In genomic region chr5:143621893-143622622, GRCm38 (mm10) we compare ENCODE assay signal across 8 mouse cellular contexts. TPM values are rescaled to one million over a fixed set of nuclear protein-coding genes. Genes with fewer than 3 reads are reported as not detected.
DNase-seq lines count a peak whose midpoint lies in the region; ATAC-seq and TF ChIP-seq lines count a peak whose summit lies in the region.

TSS of gene Cyth3 (plus strand) at chr5:143622447.

- intact Hi-C loops in heart, postnatal 25 days (cut with DNase I) = loop anchor here (2.0 to 5.0 kb wide), 4 partner anchors 15 to 85 kb away; no protein-coding TSS in a partner anchor

- no peaks in the 10 kb centered on the region for H3K9me3 ChIP-seq in forebrain, embryonic 15.5 days
- no peaks in the 10 kb centered on the region for H3K9me3 ChIP-seq in lung, embryonic 14.5 days (ENCODE audit: low read depth, low read length)

- TF ChIP-seq POLR2A in olfactory bulb, adult 2 months (IDR thresholded peaks at IDR 0.05; ENCODE audit: insufficient read depth, low read depth, low read length) = peak; percentile 84
- TF ChIP-seq POLR2A in thymus, adult 2 months (IDR thresholded peaks at IDR 0.05; ENCODE audit: control insufficient read depth, extremely low read depth, insufficient read depth, low read length, poor library complexity) = peak; percentile 54

- peak within 1 kb of the TSS; percentile 68 for H3K4me3 ChIP-seq in forebrain, embryonic 15.5 days
- H3K4me3 ChIP-seq in layer of hippocampus, adult 2 months = peak within 1 kb of the TSS; percentile 80
- H3K4me3 ChIP-seq in lung, embryonic 14.5 days (ENCODE audit: low read depth, low read length) = peak within 1 kb of the TSS; percentile 78
- H3K4me3 ChIP-seq in olfactory bulb, adult 2 months (ENCODE audit: insufficient read depth, low read depth, low read length) = peak within 1 kb of the TSS; percentile 83
- H3K4me3 ChIP-seq in thymus, adult 2 months (ENCODE audit: control insufficient read depth, insufficient read depth, low read length) = peak within 1 kb of the TSS; percentile 59

- peak; percentile 93 for ATAC-seq in forebrain, embryonic 15.5 days (replicated peaks)
- ATAC-seq in lung, embryonic 14.5 days (ENCODE audit: insufficient read depth) = peak; percentile 87

- 8% methylated on average over 46 of the region's 46 CpGs for WGBS in forebrain, embryonic 15.5 days
- WGBS in lung, embryonic 14.5 days = 7% methylated on average over 46 of the region's 46 CpGs
- WGBS in olfactory bulb, adult 2 months = 7% methylated on average over 46 of the region's 46 CpGs
- WGBS in thymus, adult 2 months = 5% methylated on average over 46 of the region's 46 CpGs

- peak within 1 kb of the TSS; percentile 72 for H3K4me2 ChIP-seq in forebrain, embryonic 15.5 days (replicated peaks)
- peak within 1 kb of the TSS; percentile 88 for H3K4me2 ChIP-seq in lung, embryonic 14.5 days

- peak; percentile 91 for DNase-seq in ES-CJ7 (ENCODE audit: low read depth, low spot score)
- peak; percentile 94 for DNase-seq in cerebellum, adult 11 months
- DNase-seq in heart, postnatal 25 days (ENCODE audit: low spot score) = peak; percentile 93
- peak; percentile 94 for DNase-seq in layer of hippocampus, adult 2 months (ENCODE audit: low spot score in 2 of 2)
- peak; percentile 97 for DNase-seq in lung, embryonic 14.5 days
- DNase-seq in thymus, adult 2 months = peak; percentile 95

- H3K9ac ChIP-seq in forebrain, embryonic 15.5 days (replicated peaks) = peak within 1 kb of the TSS; percentile 70
- H3K9ac ChIP-seq in lung, embryonic 14.5 days = peak within 1 kb of the TSS; percentile 82

- H3K27ac ChIP-seq in forebrain, embryonic 15.5 days (replicated peaks) = peak within 1 kb of the TSS; percentile 51
- peak within 1 kb of the TSS; percentile 87 for H3K27ac ChIP-seq in layer of hippocampus, adult 2 months
- peak within 1 kb of the TSS; percentile 71 for H3K27ac ChIP-seq in lung, embryonic 14.5 days (ENCODE audit: low read depth)
- peak within 1 kb of the TSS; percentile 23; the same call in 1 of the 2 replicates for H3K27ac ChIP-seq in olfactory bulb, adult 2 months (ENCODE audit: insufficient read depth, low read depth, low read length)
- no peak within 1 kb of the TSS for H3K27ac ChIP-seq in thymus, adult 2 months (ENCODE audit: control insufficient read depth, insufficient read depth, low read length)

- H3K4me1 ChIP-seq in forebrain, embryonic 15.5 days = peaks cover 26% of the 10 kb centered on the region
- H3K4me1 ChIP-seq in lung, embryonic 14.5 days (ENCODE audit: insufficient read depth) = peaks cover 22% of the 10 kb centered on the region
- H3K4me1 ChIP-seq in olfactory bulb, adult 2 months (ENCODE audit: control insufficient read depth, insufficient read depth, low read length) = peaks cover 19% of the 10 kb centered on the region; the same call in 1 of the 2 replicates
- peaks cover 6% of the 10 kb centered on the region for H3K4me1 ChIP-seq in thymus, adult 2 months (replicated peaks; ENCODE audit: control insufficient read depth, insufficient read depth, low read length)

- H3K36me3 ChIP-seq in forebrain, embryonic 15.5 days = no peaks in the 10 kb centered on the region
- H3K36me3 ChIP-seq in lung, embryonic 14.5 days (ENCODE audit: insufficient read depth) = no peaks in the 10 kb centered on the region
- H3K36me3 ChIP-seq in thymus, adult 2 months (ENCODE audit: control insufficient read depth, insufficient read depth, low read length) = no peaks in the 10 kb centered on the region

- no peaks in the 10 kb centered on the region for H3K27me3 ChIP-seq in forebrain, embryonic 15.5 days
- H3K27me3 ChIP-seq in lung, embryonic 14.5 days (ENCODE audit: insufficient read depth, low read length) = no peaks in the 10 kb centered on the region
- H3K27me3 ChIP-seq in thymus, adult 2 months (ENCODE audit: control insufficient read depth, insufficient read depth, low read length) = no peaks in the 10 kb centered on the region

- TF ChIP-seq CTCF in layer of hippocampus, adult 2 months (conservative IDR thresholded peaks at IDR 0.05) = no peak
- TF ChIP-seq CTCF in lung, embryonic 14.5 days (IDR thresholded peaks at IDR 0.05; ENCODE audit: low read depth) = no peak
- TF ChIP-seq CTCF in olfactory bulb, adult 2 months (IDR thresholded peaks at IDR 0.05; ENCODE audit: insufficient read depth, low read depth, low read length) = no peak
- TF ChIP-seq CTCF in thymus, adult 2 months (IDR thresholded peaks at IDR 0.05; ENCODE audit: borderline replicate concordance, control insufficient read depth, extremely low read depth, insufficient read depth, low read length, poor library complexity) = peak; percentile 55; the same call in 1 of the 2 replicates

RNA-seq across cellular contexts. Expression of gene Cyth3, which starts in this region (rescaled TPM):
- 38.4 and 42.6 TPM in 2 replicates for polyA plus RNA-seq in forebrain, embryonic 15.5 days (2015; fragmentation: Nextera tagmentation; extraction: Ambion mirVana)
- total RNA-seq in heart, postnatal 25 days (2021) = 10 to 100 TPM; 43.8 to 44.9 TPM
- 10 to 100 TPM; 43.7 to 46.1 TPM for total RNA-seq in layer of hippocampus, adult 2 months (2021)
- 48.3 and 52.0 TPM in 2 replicates for polyA plus RNA-seq in lung, embryonic 14.5 days (2014; fragmentation: Nextera tagmentation; extraction: Ambion mirVana)
- not detected in 2 replicates for polyA plus RNA-seq in olfactory bulb, adult 2 months (2012; ENCODE audit: insufficient read depth, insufficient read length, low replicate concordance, missing spikeins)
- 12.9 and 13.4 TPM in 2 replicates for polyA plus RNA-seq in thymus, adult 2 months (2012; rRNA removed)
